ENCODE assay signal across 20 mouse cellular contexts in the genomic region with DNA sequence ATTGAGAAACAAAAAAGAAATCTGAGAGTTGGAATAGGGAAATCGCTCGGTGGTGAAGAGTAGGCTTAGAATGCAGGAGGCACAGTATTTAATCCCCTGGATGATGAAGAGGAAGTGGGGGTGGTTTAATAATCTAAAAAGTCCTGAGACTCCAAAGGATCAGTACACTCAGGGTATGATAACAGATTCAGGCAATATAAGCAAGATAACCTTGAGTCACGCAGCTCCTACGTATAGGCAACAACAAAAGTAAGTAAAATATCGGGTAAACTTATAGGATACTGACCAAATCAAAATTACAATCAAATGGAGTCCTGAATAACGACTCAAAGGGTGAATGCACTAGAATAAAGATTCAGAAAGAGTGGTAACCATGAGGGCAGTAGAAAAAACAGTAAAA.
A peak's percentile ranks its signal among the peaks of the same experiment; 100 is the strongest.
DNase-seq lines count a peak whose midpoint lies in the region; ATAC-seq and TF ChIP-seq lines count a peak whose summit lies in the region.
"Had no signal": no experiment of that assay in that cellular context is flagged by ENCODE, and none has a peak within 500 bp of the region (broad histone marks: within the 10 kb centered on the region; RNA-seq: fewer than 3 reads in every experiment).

No protein-coding gene starts in this region.

- H3K9ac ChIP-seq in kidney, postnatal 0 days (ENCODE audit: low read depth, low read length): no peak overlapping the region
- H3K9ac ChIP-seq in MEL (ENCODE audit: control insufficient read depth, low read depth, low read length, poor library complexity, severe bottlenecking): no peak overlapping the region
- H3K9ac ChIP-seq in midbrain, embryonic 15.5 days: no peak overlapping the region

- TF ChIP-seq POLR2A in MEL (IDR thresholded peaks at IDR 0.05; ENCODE audit: control insufficient read depth in 1 of 2, insufficient read depth in 1 of 2, low read depth in 1 of 2, low read length in 2 of 2, poor library complexity in 1 of 2): no peak

- H3K36me3 ChIP-seq in kidney, postnatal 0 days (ENCODE audit: insufficient read depth, low read length): no peaks in the 10 kb centered on the region
- H3K36me3 ChIP-seq in MEL (ENCODE audit: control insufficient read depth in 1 of 2, insufficient read depth in 2 of 2, low read length in 2 of 2): peaks cover 10 to 20% of the 10 kb centered on the region in 2 experiments
- no peaks in the 10 kb centered on the region for H3K36me3 ChIP-seq in midbrain, embryonic 15.5 days (replicated peaks)

- no peak overlapping the region for H3K4me2 ChIP-seq in kidney, postnatal 0 days (ENCODE audit: low read length)
- H3K4me2 ChIP-seq in midbrain, embryonic 15.5 days: no peak overlapping the region

- no peak for ATAC-seq in kidney, postnatal 0 days (replicated peaks; ENCODE audit: low FRiP score, low read depth)
- ATAC-seq in midbrain, embryonic 15.5 days (replicated peaks): no peak
- ATAC-seq: activated CD4-positive, CD25-positive, alpha-beta regulatory T cell, adult 4 months; CD4-positive, CD25-positive, alpha-beta regulatory T cell, adult 4 months; Patski had no signal

- no peak overlapping the region for H3K27ac ChIP-seq in kidney, postnatal 0 days
- no peak overlapping the region for H3K27ac ChIP-seq in MEL (ENCODE audit: control insufficient read depth, low read depth, low read length)
- H3K27ac ChIP-seq in midbrain, embryonic 15.5 days: no peak overlapping the region

- no peak for TF ChIP-seq CTCF in kidney, postnatal 0 days (IDR thresholded peaks at IDR 0.05; ENCODE audit: low read depth)
- no peak for TF ChIP-seq CTCF in MEL (IDR thresholded peaks at IDR 0.05 in 2 of 3, conservative IDR thresholded peaks at IDR 0.05 in 1 of 3; ENCODE audit: control insufficient read depth in 1 of 3, insufficient read depth in 1 of 3, low read depth in 2 of 3, low read length in 3 of 3, poor library complexity in 1 of 3, severe bottlenecking in 1 of 3)

- no peak overlapping the region for H3K4me3 ChIP-seq in kidney, postnatal 0 days (replicated peaks; ENCODE audit: low read depth, low read length)
- H3K4me3 ChIP-seq in MEL (ENCODE audit: control insufficient read depth in 1 of 2, insufficient read depth in 1 of 2, low read depth in 2 of 2, low read length in 2 of 2): no peak overlapping the region
- no peak overlapping the region for H3K4me3 ChIP-seq in midbrain, embryonic 15.5 days

- TF ChIP-seq RAD21 in MEL (IDR thresholded peaks at IDR 0.05; ENCODE audit: low read depth, low read length): no peak

- TF ChIP-seq EP300 in MEL (IDR thresholded peaks at IDR 0.05; ENCODE audit: low read depth in 1 of 2, low read length in 2 of 2): peak in 1 of 2 experiments; percentile 51; a peak in 2 of 4 replicates

- H3K79me2 ChIP-seq in MEL (ENCODE audit: control insufficient read depth, insufficient read depth, low read length, poor library complexity): peaks cover 5% of the 10 kb centered on the region; the same call in 1 of the 2 replicates

- H3K9me3 ChIP-seq in kidney, postnatal 0 days (replicated peaks; ENCODE audit: low read length): no peaks in the 10 kb centered on the region
- H3K9me3 ChIP-seq in MEL (replicated peaks; ENCODE audit: insufficient read depth, low read length): no peaks in the 10 kb centered on the region
- H3K9me3 ChIP-seq in midbrain, embryonic 15.5 days: no peaks in the 10 kb centered on the region
- H3K9me3 ChIP-seq: G1E had no signal

- peak; percentile 3 for DNase-seq in kidney, postnatal 0 days (ENCODE audit: low spot score)
- no peak for DNase-seq in kidney, postnatal 25 days
- no peak for DNase-seq in MEL (ENCODE audit: low read depth, low spot score)
- DNase-seq: adrenal gland, adult 2 months; adrenal gland, adult 8-10 months; adrenal gland, postnatal 10 days; adrenal gland, postnatal 14 days; adrenal gland, postnatal 25 days; adrenal gland, postnatal 36 days; B cell, adult 2 months; cerebellum, adult 11 months; cerebellum, adult 11-12 months; cerebellum, adult 18-20 months; cerebellum, adult 2 months had no signal

- 78% methylated on average over 6 of the region's 6 CpGs for WGBS in kidney, postnatal 0 days
- WGBS in midbrain, embryonic 15.5 days: 88% methylated on average over 6 of the region's 6 CpGs

- H3K27me3 ChIP-seq in kidney, postnatal 0 days (ENCODE audit: insufficient read depth, low read length): no peaks in the 10 kb centered on the region
- H3K27me3 ChIP-seq in MEL (ENCODE audit: control insufficient read depth in 1 of 2, insufficient read depth in 2 of 2, low read length in 2 of 2): no peaks in the 10 kb centered on the region
- H3K27me3 ChIP-seq in midbrain, embryonic 15.5 days (replicated peaks): no peaks in the 10 kb centered on the region
- H3K27me3 ChIP-seq: CH12.LX, Patski had no signal

- H3K4me1 ChIP-seq in kidney, postnatal 0 days (replicated peaks; ENCODE audit: insufficient read depth, low read length): no peaks in the 10 kb centered on the region
- peaks cover 0 to 3% of the 10 kb centered on the region in 2 experiments; a peak in 2 of 4 replicates for H3K4me1 ChIP-seq in MEL (ENCODE audit: control insufficient read depth in 1 of 2, insufficient read depth in 2 of 2, low read length in 2 of 2)
- H3K4me1 ChIP-seq in midbrain, embryonic 15.5 days: no peaks in the 10 kb centered on the region

TF ChIP-seq in MEL, 35 proteins besides CTCF, POLR2A, EP300 and RAD21:
- TF ChIP-seq GATA1 (IDR thresholded peaks at IDR 0.05; ENCODE audit: low read depth, low read length) (peak; percentile 65), CHD1 (IDR thresholded peaks at IDR 0.05; ENCODE audit: low read depth, low read length) (no peak), NRF1 (IDR thresholded peaks at IDR 0.05; ENCODE audit: insufficient read depth, low read depth, low read length, poor library complexity, severe bottlenecking) (no peak)
